Mouse (Mus musculus) ZHBTc4 (cell line): Measurements from ENCODE around the gene Gm8890.
"Not testable (repeated sequence)": the region's sequence is repeated elsewhere in the genome, so short reads cannot be mapped to it uniquely, and the experiment has no call there.

ENCODE experiments used
- DNase-seq: peaks from one replicate; pipeline ENCODE4 v3.0.0-alpha.2; 2011; ENCODE audit warnings: low read depth, low spot score

Gene Gm8890

DNA sequence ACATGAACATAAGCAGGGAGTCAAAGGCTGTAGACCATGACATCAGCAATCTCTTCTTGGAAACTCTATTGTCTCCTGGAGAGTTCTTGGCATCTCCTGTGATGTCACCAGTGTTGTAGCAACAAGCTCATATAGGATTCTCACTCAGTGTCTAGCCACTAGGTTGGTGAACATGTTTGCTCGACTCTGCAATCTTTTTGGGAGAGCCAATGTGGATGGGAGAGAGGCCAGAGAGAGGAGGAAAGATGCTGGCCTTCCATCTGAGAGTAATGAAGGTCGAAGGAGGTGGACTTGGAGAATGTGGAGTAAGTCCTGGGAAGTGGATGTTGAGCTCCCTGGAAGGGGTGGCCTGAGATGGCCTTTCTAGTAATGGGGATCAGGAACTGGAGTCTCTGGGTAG is at the start of gene Gm8890:
Gm8890 (plus strand) TSS at position 301 of the 400 bp plus-strand sequence.
- DNase-seq = not testable (repeated sequence)

GRCm38 (mm10) chr5:11256221-11256620 is 388 bp downstream of the Gm8890 start:
- not testable (repeated sequence) for DNase-seq
